Mouse (Mus musculus) ES-Bruce4 (cell line): ENCODE data around the gene Gsta3. TPM values are rescaled to one million over a fixed set of nuclear protein-coding genes. Genes with fewer than 3 reads are reported as not detected.
"Not testable (repeated sequence)": the region's sequence is repeated elsewhere in the genome, so short reads cannot be mapped to it uniquely, and the experiment has no call there.

Source experiments
- H3K27ac ChIP-seq: 2 replicates; pipeline ENCODE4 v1.5.1; 2012; ENCODE audit warnings: low read length, inconsistent platforms; ENCODE audit not compliant: insufficient read depth
- H3K27me3 ChIP-seq: 2 replicates; pipeline ENCODE4 v1.6.1; 2012; ENCODE audit warnings: mild to moderate bottlenecking, low read length, inconsistent platforms; ENCODE audit not compliant: control insufficient read depth, poor library complexity, insufficient read depth, severe bottlenecking
- H3K36me3 ChIP-seq: 2 replicates; pipeline ENCODE4 v1.6.1; 2012; ENCODE audit warnings: inconsistent platforms, mild to moderate bottlenecking, low read length, moderate library complexity; ENCODE audit not compliant: control insufficient read depth, poor library complexity, insufficient read depth, severe bottlenecking
- H3K4me1 ChIP-seq: one replicate; pipeline ENCODE4 v1.8.1; 2011; ENCODE audit warnings: low read length; ENCODE audit not compliant: control insufficient read depth, insufficient read depth
- H3K4me3 ChIP-seq: 2 replicates; pipeline ENCODE4 v1.5.1; 2011; ENCODE audit warnings: low read depth, mild to moderate bottlenecking, low read length
- H3K9ac ChIP-seq: 2 replicates; pipeline ENCODE4 v1.6.1; 2012; ENCODE audit warnings: low read depth, mild to moderate bottlenecking, inconsistent platforms; ENCODE audit not compliant: poor library complexity, severe bottlenecking
- H3K9me3 ChIP-seq: replicated peaks from 2 replicates; pipeline ENCODE4 v1.6.1; 2012; ENCODE audit warnings: mild to moderate bottlenecking, low read length, inconsistent platforms; ENCODE audit not compliant: control insufficient read depth, poor library complexity, insufficient read depth, severe bottlenecking
- CTCF ChIP-seq: IDR thresholded peaks from one replicate; pipeline ENCODE4 v1.8.1; 2011; ENCODE audit warnings: low read depth, low read length
- EP300 ChIP-seq: IDR thresholded peaks from 2 replicates; pipeline ENCODE4 v1.6.1; 2011; ENCODE audit warnings: low read depth, low read length; ENCODE audit not compliant: insufficient read depth
- POLR2A ChIP-seq: IDR thresholded peaks from one replicate; pipeline ENCODE4 v1.8.1; 2011; ENCODE audit warnings: low read length; ENCODE audit not compliant: insufficient read depth
- polyA plus RNA-seq: library from polyadenylated mRNA; stranded (reverse); fragments of >200 nt; gene quantifications from 2 replicates; pipeline ENCODE4 v1.2.4, GENCODE M21; 2011; ENCODE audit warnings: low read depth; ENCODE audit not compliant: missing spikeins, insufficient read depth, insufficient read length

Gene Gsta3
- polyA plus RNA-seq, 1 experiment: 1.5 TPM

GRCm38 (mm10) chr1:21263986-21264385 is 23.6 kb downstream of the Gsta3 start:
- Histone ChIP-seq H3K27me3 (no peaks in the 10 kb centered on the region), H3K27ac (no peak overlapping the region), H3K9me3 (no peaks in the 10 kb centered on the region), H3K4me3 (no peak overlapping the region), H3K9ac (no peak overlapping the region), H3K36me3 (no peaks in the 10 kb centered on the region), H3K4me1 (no peaks in the 10 kb centered on the region)
- TF ChIP-seq EP300 (no peak), CTCF (no peak), POLR2A (no peak)

DNA sequence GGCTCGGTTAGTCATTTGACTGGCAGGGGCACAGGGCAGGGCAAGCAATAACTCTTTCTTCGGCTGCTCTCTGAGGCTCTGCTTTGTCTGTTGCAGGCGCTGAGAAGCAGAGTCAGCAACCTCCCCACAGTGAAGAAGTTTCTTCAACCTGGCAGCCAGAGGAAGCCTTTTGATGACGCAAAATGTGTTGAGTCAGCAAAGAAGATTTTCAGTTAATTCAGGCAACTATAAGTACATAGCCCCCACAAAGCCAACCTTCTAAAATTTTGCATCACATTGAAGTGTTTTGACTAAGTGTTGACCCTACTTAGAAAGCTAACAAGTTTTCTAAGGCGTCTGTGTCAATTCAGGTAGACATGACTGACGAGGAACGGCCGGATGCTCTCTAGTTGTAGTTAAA is 24.4 kb downstream of the Gsta3 start:
- H3K9ac ChIP-seq: no peak overlapping the region
- H3K27ac ChIP-seq: no peak overlapping the region

GRCm38 (mm10) chr1:21266766-21267165 is 26.4 kb downstream of the Gsta3 start:
- Histone ChIP-seq H3K36me3 (no peaks in the 10 kb centered on the region), H3K4me3 (no peak overlapping the region), H3K9ac (no peak overlapping the region), H3K27me3 (no peaks in the 10 kb centered on the region), H3K27ac (no peak overlapping the region), H3K9me3 (no peaks in the 10 kb centered on the region), H3K4me1 (no peaks in the 10 kb centered on the region)
- TF ChIP-seq CTCF (no peak), POLR2A (no peak), EP300 (no peak)

More for the DNA sequence above, 24.4 kb downstream of the Gsta3 start:
- H3K4me3 ChIP-seq: no peak overlapping the region
- H3K36me3 ChIP-seq: no peaks in the 10 kb centered on the region
- no peak for TF ChIP-seq CTCF
- no peak for TF ChIP-seq EP300
- no peak for TF ChIP-seq POLR2A
- H3K9me3 ChIP-seq: no peaks in the 10 kb centered on the region
- no peaks in the 10 kb centered on the region for H3K27me3 ChIP-seq
- H3K4me1 ChIP-seq: no peaks in the 10 kb centered on the region

DNA sequence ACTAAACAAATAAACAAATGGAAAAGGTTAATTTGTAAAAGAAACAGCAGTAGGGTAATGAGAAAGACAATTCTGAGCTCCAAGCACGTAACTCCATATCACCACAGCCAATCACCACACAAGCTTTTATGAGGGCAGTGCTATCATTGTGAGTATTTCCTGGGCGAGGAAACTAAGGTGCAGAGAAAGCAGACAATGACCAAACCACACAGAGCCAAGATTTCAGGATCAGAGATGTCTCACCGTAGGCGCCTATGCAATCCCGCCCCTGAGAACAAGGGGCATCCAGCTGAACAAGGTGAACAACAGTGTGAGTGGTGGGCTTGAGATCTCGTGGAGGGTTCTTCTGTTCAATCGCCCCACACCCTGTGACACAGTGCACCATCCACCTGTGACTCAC is 27.1 kb downstream of the Gsta3 start:
- H3K4me3 ChIP-seq, H3K9me3 ChIP-seq, H3K36me3 ChIP-seq, H3K9ac ChIP-seq, H3K27ac ChIP-seq, H3K27me3 ChIP-seq, H3K4me1 ChIP-seq: not testable (repeated sequence)

- Histone ChIP-seq H3K27me3 (no peaks in the 10 kb centered on the region), H3K9me3 (no peaks in the 10 kb centered on the region), H3K9ac (peak overlapping the region; percentile 16; the same call in 1 of the 2 replicates), H3K27ac (no peak overlapping the region), H3K4me3 (no peak overlapping the region), H3K36me3 (no peaks in the 10 kb centered on the region), H3K4me1 (no peaks in the 10 kb centered on the region)
- TF ChIP-seq CTCF: peak; percentile 68
- no peak for TF ChIP-seq EP300
- TF ChIP-seq POLR2A: no peak
These were observed 31.1 kb downstream of the Gsta3 start for GRCm38 (mm10) chr1:21271343-21272055.

DNA sequence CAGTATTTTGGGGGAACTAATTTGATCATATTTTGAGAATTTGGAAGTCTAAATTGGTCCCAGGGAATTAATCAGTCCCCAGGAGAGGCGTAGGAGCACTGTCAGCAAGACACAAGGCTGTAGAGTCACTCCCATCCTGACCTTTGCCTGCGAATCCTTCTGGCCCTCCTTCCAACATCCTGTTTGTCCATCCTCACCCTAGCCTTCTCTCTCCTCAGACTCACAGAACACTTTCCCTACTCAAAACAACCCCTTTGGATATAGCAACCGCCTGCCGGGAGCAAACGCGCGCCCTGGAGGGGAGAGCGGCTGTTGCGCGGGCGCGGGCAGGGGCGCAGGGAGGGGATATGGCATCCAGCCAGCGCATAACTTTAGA is 31.7 kb downstream of the Gsta3 start:
- Histone ChIP-seq H3K27me3 (no peaks in the 10 kb centered on the region), H3K4me3 (peak overlapping the region; percentile 32), H3K9ac (peak overlapping the region; percentile 16; the same call in 1 of the 2 replicates), H3K36me3 (no peaks in the 10 kb centered on the region), H3K9me3 (no peaks in the 10 kb centered on the region), H3K27ac (no peak overlapping the region), H3K4me1 (no peaks in the 10 kb centered on the region)
- TF ChIP-seq CTCF (no peak), POLR2A (no peak), EP300 (no peak)
